Mouse (Mus musculus) megakaryocyte progenitor cell, adult 5-6 weeks (primary cell): ENCODE measurements at regions not wholly inside any gene's neighbourhood (a gene's known extent, or its start where the extent isn't known, plus 50 kb on each side); places are given as distances from the start of the nearest gene placed in this dataset.
"Not testable (repeated sequence)": the region's sequence is repeated elsewhere in the genome, so short reads cannot be mapped to it uniquely, and the experiment has no call there.

Experiments
- ATAC-seq: replicated peaks from 2 replicates; pipeline ENCODE4 v1.8.0; 2016; ENCODE audit warnings: mild to moderate bottlenecking, moderate TSS enrichment, inconsistent platforms; ENCODE audit not compliant: poor library complexity

GRCm38 (mm10) chr8:89926666-89927232 is 421.4 kb downstream of the Tox3 start:
- no peak for ATAC-seq

- not testable (repeated sequence) for ATAC-seq
Observed at GRCm38 (mm10) chr8:89924697-89925096, 423.4 kb downstream of the Tox3 start.

- ATAC-seq = no peak
Observed at GRCm38 (mm10) chr8:89914076-89914475, 434.1 kb downstream of the Tox3 start.

- no peak for ATAC-seq
Observed at GRCm38 (mm10) chr8:89906200-89906599, 441.9 kb downstream of the Tox3 start.

GRCm38 (mm10) chr8:89905588-89905987 is 442.6 kb downstream of the Tox3 start:
- ATAC-seq = no peak

- no peak for ATAC-seq
Observed at GRCm38 (mm10) chr8:89903346-89903745, 444.8 kb downstream of the Tox3 start.

GRCm38 (mm10) chr8:89872768-89873167 is 475.4 kb downstream of the Tox3 start:
- ATAC-seq = no peak

GRCm38 (mm10) chr8:89871966-89872365 is 476.2 kb downstream of the Tox3 start:
- ATAC-seq = no peak

GRCm38 (mm10) chr8:89859813-89860212 is 488.3 kb downstream of the Tox3 start:
- no peak for ATAC-seq

GRCm38 (mm10) chr8:89858706-89859385 is 489.3 kb downstream of the Tox3 start:
- no peak for ATAC-seq

- no peak for ATAC-seq
Observed at GRCm38 (mm10) chr8:89855556-89855955, 492.6 kb downstream of the Tox3 start.

GRCm38 (mm10) chr8:89850209-89850796 is 497.8 kb downstream of the Tox3 start:
- ATAC-seq = 0 out of 2 replicates have a peak, but pooled peaks have one; percentile 48

GRCm38 (mm10) chr8:89849416-89850208 is 498.5 kb downstream of the Tox3 start:
- no peak for ATAC-seq

GRCm38 (mm10) chr8:89838494-89838893 is 509.6 kb downstream of the Tox3 start:
- ATAC-seq = no peak

GRCm38 (mm10) chr8:89833715-89834114 is 514.4 kb downstream of the Tox3 start:
- no peak for ATAC-seq

- no peak for ATAC-seq
Observed at GRCm38 (mm10) chr8:89824586-89824985, 523.6 kb downstream of the Tox3 start.

GRCm38 (mm10) chr8:89823631-89824030 is 524.5 kb downstream of the Tox3 start:
- ATAC-seq = no peak

- ATAC-seq = no peak
Observed at GRCm38 (mm10) chr8:89812036-89812711, 536.0 kb downstream of the Tox3 start.

GRCm38 (mm10) chr8:89788296-89788695 is 559.8 kb downstream of the Tox3 start:
- no peak for ATAC-seq

GRCm38 (mm10) chr8:89787050-89787905 is 560.9 kb downstream of the Tox3 start:
- ATAC-seq = no peak
